Mouse (Mus musculus) embryonic facial prominence, embryonic 14.5 days (tissue): Measurements from ENCODE around the gene Josd1. TPM values are rescaled to one million over a fixed set of nuclear protein-coding genes. Genes with fewer than 3 reads are reported as not detected.
A peak's percentile ranks its signal among the peaks of the same experiment; 100 is the strongest.

Experiments used
- ATAC-seq: fragments of 200-750 bp; cut with Nextera tagmentation; 2 replicates; pipeline ENCODE4 v1.8.0; 2017; ENCODE audit warnings: low read depth, moderate number of reproducible peaks, moderate TSS enrichment
- DNase-seq: peaks from one replicate; pipeline ENCODE4 v3.0.0-alpha.2; 2015; ENCODE audit warnings: low spot score
- H3K27ac ChIP-seq: fragments of 300-500 bp; sonication (generic); replicated peaks from 2 replicates; pipeline ENCODE4 v1.5.1; 2014; ENCODE audit warnings: low read depth, mild to moderate bottlenecking, low read length, moderate library complexity
- H3K27me3 ChIP-seq: fragments of 300-500 bp; sonication (generic); replicated peaks from 2 replicates; pipeline ENCODE4 v1.6.1; 2014; ENCODE audit warnings: low read length; ENCODE audit not compliant: control insufficient read depth, insufficient read depth
- H3K36me3 ChIP-seq: fragments of 300-500 bp; sonication (generic); 2 replicates; pipeline ENCODE4 v1.6.1; 2014; ENCODE audit warnings: low read length, mixed read lengths; ENCODE audit not compliant: control insufficient read depth, insufficient read depth
- H3K4me1 ChIP-seq: fragments of 300-500 bp; sonication (generic); 2 replicates; pipeline ENCODE4 v1.6.1; 2014; ENCODE audit warnings: antibody characterized with exemption, low read length; ENCODE audit not compliant: control insufficient read depth, insufficient read depth
- H3K4me2 ChIP-seq: fragments of 300-500 bp; sonication (generic); 2 replicates; pipeline ENCODE4 v1.6.1; 2014; ENCODE audit warnings: low read depth, mild to moderate bottlenecking, low read length, moderate library complexity, mixed read lengths
- H3K4me3 ChIP-seq: fragments of 300-500 bp; sonication (generic); 2 replicates; pipeline ENCODE4 v1.5.1; 2014; ENCODE audit warnings: low read depth, mild to moderate bottlenecking, low read length
- H3K9ac ChIP-seq: fragments of 300-500 bp; sonication (generic); 2 replicates; pipeline ENCODE4 v1.6.1; 2014; ENCODE audit warnings: low read depth, mild to moderate bottlenecking, low read length, moderate library complexity, mixed read lengths
- H3K9me3 ChIP-seq: fragments of 300-500 bp; sonication (generic); 2 replicates; pipeline ENCODE4 v1.6.1; 2016; ENCODE audit warnings: low read length; ENCODE audit not compliant: control insufficient read depth
- WGBS: fragments of 180-500 bp; shearing (Covaris S2); extraction: QIAGEN DNeasy Blood & Tissue Kit; methylation state at CpG from one replicate; pipeline ENCODE4 v1.1.7; 2014; 5-methylcytosine and 5-hydroxymethylcytosine counted together
- polyA plus RNA-seq: library from polyadenylated mRNA; unstranded; fragments of >200 nt; fragmentation: Nextera tagmentation; extraction: Ambion mirVana; gene quantifications from 2 replicates; pipeline ENCODE4 v1.2.1, GENCODE M21; 2014

Josd1 gene
- polyA plus RNA-seq, 1 experiment from 2014 or later = 19.9 TPM

GRCm38 (mm10) chr15:79697558-79698187 lies 10.0 kb upstream of the Josd1 start:
- Histone ChIP-seq H3K4me3 (no peak overlapping the region), H3K9ac (no peak overlapping the region), H3K27ac (no peak overlapping the region), H3K4me1 (peaks cover 3% of the 10 kb centered on the region; the same call in 1 of the 2 replicates), H3K27me3 (no peaks in the 10 kb centered on the region), H3K36me3 (peaks cover 28% of the 10 kb centered on the region; the same call in 1 of the 2 replicates), H3K9me3 (no peaks in the 10 kb centered on the region), H3K4me2 (no peak overlapping the region)
- WGBS = 77% methylated on average over 9 of the region's 9 CpGs
- no peak for DNase-seq
- 0 out of 2 replicates have a peak, but pooled peaks have one; percentile 33 for ATAC-seq

- Histone ChIP-seq H3K9ac (no peak overlapping the region), H3K4me3 (no peak overlapping the region), H3K9me3 (no peaks in the 10 kb centered on the region), H3K4me2 (no peak overlapping the region), H3K36me3 (peaks cover 28% of the 10 kb centered on the region; the same call in 1 of the 2 replicates), H3K27ac (no peak overlapping the region), H3K27me3 (no peaks in the 10 kb centered on the region), H3K4me1 (peaks cover 4% of the 10 kb centered on the region; the same call in 1 of the 2 replicates)
- ATAC-seq (no peak; the same call in 1 of the 2 replicates), DNase-seq (no peak)
- 76% methylated on average over 6 of the region's 6 CpGs for WGBS
Measured at GRCm38 (mm10) chr15:79697011-79697410, 9.3 kb upstream of the Josd1 start.

- H3K27me3 ChIP-seq = no peaks in the 10 kb centered on the region
- H3K36me3 ChIP-seq = peaks cover 28% of the 10 kb centered on the region; the same call in 1 of the 2 replicates
- 95% methylated on average over 2 of the region's 2 CpGs for WGBS
- H3K4me2 ChIP-seq = no peak overlapping the region
- no peaks in the 10 kb centered on the region for H3K9me3 ChIP-seq
- H3K9ac ChIP-seq = no peak overlapping the region
- H3K27ac ChIP-seq = no peak overlapping the region
- no peak for ATAC-seq
- H3K4me1 ChIP-seq = peaks cover 9% of the 10 kb centered on the region; the same call in 1 of the 2 replicates
- H3K4me3 ChIP-seq = no peak overlapping the region
- DNase-seq = no peak
Measured at GRCm38 (mm10) chr15:79696508-79696907, 8.8 kb upstream of the Josd1 start.

- DNase-seq (no peak), ATAC-seq (no peak)
- Histone ChIP-seq H3K9me3 (no peaks in the 10 kb centered on the region), H3K27ac (no peak overlapping the region), H3K4me3 (no peak overlapping the region), H3K4me2 (no peak overlapping the region), H3K9ac (no peak overlapping the region), H3K27me3 (no peaks in the 10 kb centered on the region), H3K36me3 (peaks cover 28% of the 10 kb centered on the region; the same call in 1 of the 2 replicates), H3K4me1 (peaks cover 12% of the 10 kb centered on the region; the same call in 1 of the 2 replicates)
- 67% methylated on average over 3 of the region's 3 CpGs for WGBS
Measured at GRCm38 (mm10) chr15:79695516-79695915, 7.8 kb upstream of the Josd1 start.

- H3K27me3 ChIP-seq = no peaks in the 10 kb centered on the region
- no peak overlapping the region for H3K4me2 ChIP-seq
- H3K27ac ChIP-seq = no peak overlapping the region
- DNase-seq (no peak), ATAC-seq (no peak)
- H3K9me3 ChIP-seq = no peaks in the 10 kb centered on the region
- no peak overlapping the region for H3K9ac ChIP-seq
- no peak overlapping the region for H3K4me3 ChIP-seq
- WGBS = 90% methylated on average over 4 of the region's 4 CpGs
- peaks cover 27% of the 10 kb centered on the region; the same call in 1 of the 2 replicates for H3K36me3 ChIP-seq
- H3K4me1 ChIP-seq = peaks cover 12% of the 10 kb centered on the region; the same call in 1 of the 2 replicates
Measured at GRCm38 (mm10) chr15:79694512-79694911, 6.8 kb upstream of the Josd1 start.

- Histone ChIP-seq H3K9me3 (no peaks in the 10 kb centered on the region), H3K9ac (no peak overlapping the region), H3K4me2 (no peak overlapping the region), H3K4me1 (peaks cover 12% of the 10 kb centered on the region; the same call in 1 of the 2 replicates), H3K36me3 (peaks cover 22% of the 10 kb centered on the region; the same call in 1 of the 2 replicates), H3K27ac (no peak overlapping the region), H3K27me3 (no peaks in the 10 kb centered on the region), H3K4me3 (no peak overlapping the region)
- WGBS = 91% methylated on average over 11 of the region's 11 CpGs
- DNase-seq (no peak), ATAC-seq (no peak)
Measured at GRCm38 (mm10) chr15:79693740-79694139, 6.0 kb upstream of the Josd1 start.

- Histone ChIP-seq H3K4me3 (peak overlapping the region; percentile 96), H3K36me3 (peaks cover 22% of the 10 kb centered on the region; the same call in 1 of the 2 replicates), H3K4me2 (peak overlapping the region; percentile 97), H3K9me3 (no peaks in the 10 kb centered on the region), H3K27ac (no peak overlapping the region), H3K4me1 (peaks cover 17% of the 10 kb centered on the region), H3K27me3 (no peaks in the 10 kb centered on the region), H3K9ac (0 out of 2 replicates have a peak overlapping the region, but pooled peaks have one; percentile 19)
- 73% methylated on average over 5 of the region's 5 CpGs for WGBS
- ATAC-seq (no peak), DNase-seq (no peak)
Measured at GRCm38 (mm10) chr15:79692334-79692733, 4.6 kb upstream of the Josd1 start.

GRCm38 (mm10) chr15:79691023-79691508 lies 3.3 kb upstream of the Josd1 start:
- Histone ChIP-seq H3K9ac (peak overlapping the region; percentile 95), H3K27me3 (no peaks in the 10 kb centered on the region), H3K36me3 (peaks cover 16% of the 10 kb centered on the region; the same call in 1 of the 2 replicates), H3K4me3 (peak overlapping the region; percentile 96), H3K4me1 (peaks cover 21% of the 10 kb centered on the region), H3K4me2 (peak overlapping the region; percentile 97), H3K27ac (peak overlapping the region; percentile 80), H3K9me3 (no peaks in the 10 kb centered on the region)
- DNase-seq (no peak), ATAC-seq (peak; percentile 5)
- WGBS = 0% methylated on average over 4 of the region's 53 CpGs
